Mouse (Mus musculus): ENCODE measurements around the gene Zfp839. TPM values are rescaled to one million over a fixed set of nuclear protein-coding genes. Genes with fewer than 3 reads are reported as not detected.

Gene Zfp839
- total and polyA plus RNA-seq, 2 experiments from 2014 or later, result 1.9 to 4.5 TPM

DNA sequence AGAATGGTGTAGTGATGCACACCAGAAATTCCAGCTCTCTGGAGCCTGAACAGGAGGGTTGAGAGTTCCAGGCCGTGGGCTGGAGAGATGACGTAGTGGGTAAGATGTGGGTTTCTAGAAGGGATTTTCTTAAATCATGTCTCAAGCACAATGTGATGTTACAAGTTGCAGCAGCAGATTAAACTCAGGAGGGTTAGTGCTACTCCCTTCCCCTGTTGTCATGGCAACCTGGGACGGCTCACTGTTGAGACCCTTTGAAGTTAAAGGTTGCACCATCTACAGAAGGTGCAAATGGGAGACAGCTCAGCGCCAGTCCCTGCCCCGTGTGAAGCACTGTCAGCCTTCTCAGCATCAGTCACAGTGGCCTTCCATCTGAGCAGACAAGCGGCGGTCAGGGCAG, 11.2 kb downstream of the Zfp839 start:
- H3K27ac ChIP-seq (ENCODE audit: low read depth, low read length), result peak overlapping the region; percentile 13; the same call in 1 of the 2 replicates
- ATAC-seq (ENCODE audit: low FRiP score) (no peak), DNase-seq (ENCODE audit: low spot score) (no peak)
- no peaks in the 10 kb centered on the region for H3K27me3 ChIP-seq (ENCODE audit: insufficient read depth, low read length)
- H3K9ac ChIP-seq (replicated peaks; ENCODE audit: low read length, poor library complexity, severe bottlenecking), result no peak overlapping the region
- WGBS, result 36% methylated on average over 7 of the region's 7 CpGs
- no peak overlapping the region for H3K4me3 ChIP-seq (ENCODE audit: low read depth, low read length)
- no peak overlapping the region for H3K4me2 ChIP-seq (ENCODE audit: low read depth, low read length, poor library complexity, severe bottlenecking)
- H3K36me3 ChIP-seq (ENCODE audit: insufficient read depth, low read length), result peaks cover 8% of the 10 kb centered on the region
- TF ChIP-seq CTCF (IDR thresholded peaks at IDR 0.05), result no peak
- H3K9me3 ChIP-seq (ENCODE audit: low read length), result no peaks in the 10 kb centered on the region
- H3K4me1 ChIP-seq (ENCODE audit: insufficient read depth, low read length), result no peaks in the 10 kb centered on the region

DNA sequence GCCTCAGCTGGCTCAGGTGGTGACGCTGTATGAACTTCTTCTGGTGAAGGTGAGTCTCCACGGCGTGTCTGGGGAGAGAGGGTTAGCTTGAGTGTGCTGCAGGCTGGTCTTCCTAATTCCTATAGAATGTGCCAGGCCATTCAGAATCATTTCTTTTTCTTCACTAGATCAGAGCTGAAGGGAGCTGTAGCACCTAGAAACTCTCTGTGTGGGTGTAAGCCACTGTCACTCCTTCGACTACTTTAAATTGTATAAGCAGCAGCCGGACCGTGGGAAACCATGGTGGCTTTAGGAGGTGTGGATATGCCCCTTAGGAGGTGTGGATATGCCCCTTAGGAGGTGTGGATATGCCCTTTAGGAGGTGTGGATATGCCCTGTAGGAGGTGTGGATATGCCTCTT, 14.0 kb downstream of the Zfp839 start:
- 98% methylated on average over 6 of the region's 6 CpGs for WGBS
- no peak for DNase-seq (ENCODE audit: low spot score)
- Histone ChIP-seq H3K27ac (ENCODE audit: low read depth, low read length) (no peak overlapping the region), H3K36me3 (ENCODE audit: insufficient read depth, low read length) (peaks cover 27% of the 10 kb centered on the region), H3K9me3 (ENCODE audit: low read length) (no peaks in the 10 kb centered on the region), H3K9ac (replicated peaks; ENCODE audit: low read length, poor library complexity, severe bottlenecking) (no peak overlapping the region), H3K27me3 (ENCODE audit: insufficient read depth, low read length) (no peaks in the 10 kb centered on the region), H3K4me2 (ENCODE audit: low read depth, low read length, poor library complexity, severe bottlenecking) (no peak overlapping the region), H3K4me3 (ENCODE audit: low read depth, low read length) (no peak overlapping the region), H3K4me1 (ENCODE audit: insufficient read depth, low read length) (no peaks in the 10 kb centered on the region)
- no peak for ATAC-seq (ENCODE audit: low FRiP score)
- TF ChIP-seq CTCF (IDR thresholded peaks at IDR 0.05), result no peak

DNA sequence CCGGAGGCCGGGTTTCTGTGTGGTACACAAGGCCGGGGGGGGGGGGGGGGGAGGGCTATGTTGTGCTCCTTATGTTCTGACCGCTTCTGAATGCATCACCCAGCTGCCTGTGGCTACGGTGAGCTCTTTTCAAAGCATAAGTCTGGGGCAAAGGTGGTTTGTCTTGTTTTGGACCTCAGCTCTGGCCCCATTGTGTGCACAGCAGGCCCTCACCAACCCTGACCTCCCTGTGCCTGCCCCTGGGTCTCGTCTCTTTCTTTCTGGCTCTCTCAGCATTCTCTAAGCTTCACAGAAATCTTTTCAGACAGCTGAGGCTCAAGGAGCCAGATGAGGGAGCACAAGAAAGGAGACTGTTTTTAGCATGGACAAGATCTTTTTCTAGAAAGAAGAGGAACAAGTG, 15.5 kb downstream of the Zfp839 start:
- Histone ChIP-seq H3K9me3 (ENCODE audit: low read length) (no peaks in the 10 kb centered on the region), H3K36me3 (ENCODE audit: insufficient read depth, low read length) (peaks cover 27% of the 10 kb centered on the region), H3K27me3 (ENCODE audit: insufficient read depth, low read length) (no peaks in the 10 kb centered on the region), H3K27ac (ENCODE audit: low read depth, low read length) (no peak overlapping the region), H3K4me3 (ENCODE audit: low read depth, low read length) (no peak overlapping the region), H3K9ac (replicated peaks; ENCODE audit: low read length, poor library complexity, severe bottlenecking) (no peak overlapping the region), H3K4me2 (ENCODE audit: low read depth, low read length, poor library complexity, severe bottlenecking) (no peak overlapping the region), H3K4me1 (ENCODE audit: insufficient read depth, low read length) (no peaks in the 10 kb centered on the region)
- TF ChIP-seq CTCF (IDR thresholded peaks at IDR 0.05), result no peak
- WGBS, result 29% methylated on average over 6 of the region's 6 CpGs
- no peak for ATAC-seq (ENCODE audit: low FRiP score)
- DNase-seq (ENCODE audit: low spot score), result no peak

DNA sequence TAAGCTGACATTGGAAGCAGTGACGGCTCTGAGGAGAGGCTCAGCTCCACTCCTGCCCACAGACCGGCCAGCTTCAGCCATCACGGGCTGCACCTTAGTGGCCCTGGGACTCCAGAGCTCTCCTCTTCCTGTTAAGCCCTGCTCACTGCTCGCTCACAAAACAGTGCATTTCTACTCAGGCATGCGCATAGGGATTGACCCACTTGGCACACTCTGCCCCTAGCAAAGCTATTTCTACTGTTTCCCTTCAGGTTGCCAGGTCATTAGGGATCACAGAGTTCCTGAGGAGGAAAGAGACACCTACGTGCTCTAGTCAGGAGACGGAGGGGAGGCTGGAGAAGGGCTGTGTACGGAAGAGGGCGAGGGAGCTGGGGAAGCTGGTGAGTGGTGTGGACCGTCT, 15.9 kb downstream of the Zfp839 start:
- Histone ChIP-seq H3K36me3 (ENCODE audit: insufficient read depth, low read length) (peaks cover 30% of the 10 kb centered on the region), H3K4me3 (ENCODE audit: low read depth, low read length) (no peak overlapping the region), H3K4me2 (ENCODE audit: low read depth, low read length, poor library complexity, severe bottlenecking) (no peak overlapping the region), H3K9ac (replicated peaks; ENCODE audit: low read length, poor library complexity, severe bottlenecking) (no peak overlapping the region), H3K9me3 (ENCODE audit: low read length) (no peaks in the 10 kb centered on the region), H3K27ac (ENCODE audit: low read depth, low read length) (no peak overlapping the region), H3K4me1 (ENCODE audit: insufficient read depth, low read length) (no peaks in the 10 kb centered on the region), H3K27me3 (ENCODE audit: insufficient read depth, low read length) (no peaks in the 10 kb centered on the region)
- ATAC-seq (ENCODE audit: low FRiP score), result no peak
- 80% methylated on average over 10 of the region's 10 CpGs for WGBS
- no peak for DNase-seq (ENCODE audit: low spot score)
- TF ChIP-seq CTCF (IDR thresholded peaks at IDR 0.05), result no peak

DNA sequence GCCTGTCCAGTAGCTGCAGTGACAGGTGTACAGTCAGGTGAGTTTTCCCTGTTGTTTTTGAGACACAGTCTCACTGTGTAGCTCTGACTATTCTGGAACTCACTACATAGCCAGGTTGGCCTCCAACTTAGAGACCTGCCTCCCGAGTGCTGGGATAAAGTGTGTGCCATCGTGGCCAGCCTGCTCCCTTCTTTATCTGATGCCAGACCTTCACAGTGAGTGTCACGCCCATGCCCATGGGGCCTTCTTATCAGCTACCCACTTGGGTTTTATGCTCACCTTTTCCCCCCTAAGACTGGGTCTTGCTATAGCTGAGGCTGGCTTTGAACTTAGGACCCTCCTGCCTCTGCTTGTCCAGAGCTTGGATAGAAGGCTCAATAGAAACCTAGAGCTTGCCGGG, 20.1 kb downstream of the Zfp839 start:
- no peak overlapping the region for H3K4me2 ChIP-seq (ENCODE audit: low read depth, low read length, poor library complexity, severe bottlenecking)
- no peaks in the 10 kb centered on the region for H3K9me3 ChIP-seq (ENCODE audit: low read length)
- no peak for TF ChIP-seq CTCF (IDR thresholded peaks at IDR 0.05)
- no peak overlapping the region for H3K4me3 ChIP-seq (ENCODE audit: low read depth, low read length)
- 87% methylated on average over 4 of the region's 4 CpGs for WGBS
- H3K4me1 ChIP-seq (ENCODE audit: insufficient read depth, low read length), result no peaks in the 10 kb centered on the region
- no peak overlapping the region for H3K9ac ChIP-seq (replicated peaks; ENCODE audit: low read length, poor library complexity, severe bottlenecking)
- H3K27ac ChIP-seq (ENCODE audit: low read depth, low read length), result no peak overlapping the region
- DNase-seq (ENCODE audit: low spot score) (no peak), ATAC-seq (ENCODE audit: low FRiP score) (no peak)
- no peaks in the 10 kb centered on the region for H3K27me3 ChIP-seq (ENCODE audit: insufficient read depth, low read length)
- peaks cover 46% of the 10 kb centered on the region for H3K36me3 ChIP-seq (ENCODE audit: insufficient read depth, low read length)

DNA sequence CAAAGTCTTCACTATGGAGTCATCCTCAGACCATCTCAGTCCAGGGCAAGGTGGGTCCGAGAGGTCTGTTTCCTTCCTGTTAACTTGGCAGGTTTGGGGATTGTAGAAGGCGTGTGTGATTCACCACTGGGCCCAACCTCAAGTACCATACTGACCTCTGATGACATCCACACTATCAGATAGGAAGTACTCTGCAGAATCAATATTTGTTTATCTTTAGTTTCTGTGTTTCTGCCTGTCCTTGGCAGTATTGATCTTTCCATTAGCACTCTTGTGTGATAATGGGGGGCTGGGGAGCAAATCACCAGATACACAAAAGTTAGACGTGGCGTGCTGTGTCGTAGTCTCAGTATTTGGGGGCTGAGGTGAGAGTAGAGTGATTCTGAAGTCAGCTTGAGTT, 21.2 kb downstream of the Zfp839 start:
- no peak for ATAC-seq (ENCODE audit: low FRiP score)
- peaks cover 47% of the 10 kb centered on the region for H3K36me3 ChIP-seq (ENCODE audit: insufficient read depth, low read length)
- H3K9ac ChIP-seq (replicated peaks; ENCODE audit: low read length, poor library complexity, severe bottlenecking), result no peak overlapping the region
- no peak overlapping the region for H3K4me3 ChIP-seq (ENCODE audit: low read depth, low read length)
- TF ChIP-seq CTCF (IDR thresholded peaks at IDR 0.05), result no peak
- no peaks in the 10 kb centered on the region for H3K9me3 ChIP-seq (ENCODE audit: low read length)
- H3K4me2 ChIP-seq (ENCODE audit: low read depth, low read length, poor library complexity, severe bottlenecking), result no peak overlapping the region
- no peaks in the 10 kb centered on the region for H3K27me3 ChIP-seq (ENCODE audit: insufficient read depth, low read length)
- 95% methylated on average over 5 of the region's 5 CpGs for whole genome bisulfite sequencing
- no peak overlapping the region for H3K27ac ChIP-seq (ENCODE audit: low read depth, low read length)
- DNase-seq (ENCODE audit: low spot score), result no peak
- no peaks in the 10 kb centered on the region for H3K4me1 ChIP-seq (ENCODE audit: insufficient read depth, low read length)
